21 mouse cellular contexts compared by ENCODE assay signal in the genomic region with DNA sequence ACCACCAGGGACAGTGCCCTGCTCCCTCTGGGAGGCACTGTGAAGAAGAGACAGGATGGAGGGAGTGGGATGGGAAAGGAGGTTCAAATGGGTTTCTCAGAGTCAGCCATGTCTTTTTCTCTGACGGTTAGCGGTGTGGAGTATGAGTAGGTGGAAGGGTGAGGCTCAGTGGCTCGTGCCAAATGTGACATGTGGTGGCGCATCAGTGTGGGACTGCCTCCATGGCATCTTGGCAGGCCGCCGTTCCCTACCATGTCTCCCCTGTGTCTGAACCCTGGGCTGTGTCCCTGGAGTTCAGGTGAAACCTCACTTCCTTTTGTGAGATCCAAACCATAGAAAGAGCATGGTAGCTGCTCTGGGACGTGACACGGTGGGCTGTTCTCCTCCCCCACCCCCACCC.
DNase-seq lines count a peak whose midpoint lies in the region; ATAC-seq and TF ChIP-seq lines count a peak whose summit lies in the region.
"Had no signal": no experiment of that assay in that cellular context is flagged by ENCODE, and none has a peak within 500 bp of the region (broad histone marks: within the 10 kb centered on the region; RNA-seq: fewer than 3 reads in every experiment).

No protein-coding gene starts in this region.

- no peak overlapping the region for H3K4me3 ChIP-seq in cerebellum, adult 2 months (replicated peaks; ENCODE audit: insufficient read depth, low read depth, low read length)
- no peak overlapping the region for H3K4me3 ChIP-seq in liver, embryonic 11.5 days (ENCODE audit: low read depth, low read length)
- H3K4me3 ChIP-seq: embryonic facial prominence, embryonic 10.5 days; forebrain, embryonic 15.5 days; hindbrain, embryonic 10.5 days; limb, embryonic 15.5 days; liver, embryonic 15.5 days had no signal

- H3K36me3 ChIP-seq in liver, embryonic 11.5 days (ENCODE audit: control insufficient read depth, insufficient read depth, low read length), result no peaks in the 10 kb centered on the region
- H3K36me3 ChIP-seq: embryonic facial prominence, embryonic 10.5 days; forebrain, embryonic 15.5 days; hindbrain, embryonic 10.5 days; limb, embryonic 15.5 days; liver, embryonic 15.5 days had no signal

- DNase-seq in layer of hippocampus, adult 11-12 months (ENCODE audit: low spot score), result peak; percentile 29
- DNase-seq in layer of hippocampus, postnatal 10 days (ENCODE audit: low spot score in 2 of 2), result no peak
- peak; percentile 85 for DNase-seq in brain, adult 2 months (ENCODE audit: low read depth, low spot score)
- DNase-seq in cerebellum, adult 2 months, result peak; percentile 83 to 87
- DNase-seq in cerebellum, postnatal 25 days, result peak; percentile 84 to 89
- DNase-seq in liver, embryonic 11.5 days (ENCODE audit: low spot score), result no peak
- no peak for DNase-seq in adrenal gland, adult 2 months
- DNase-seq: adrenal gland, postnatal 25 days; gastrocnemius, postnatal 14 days; kidney, postnatal 25 days; right cerebral cortex, adult 18-20 months; thymus, adult 2 months had no signal

- TF ChIP-seq CTCF in cerebellum, adult 2 months (IDR thresholded peaks at IDR 0.05; ENCODE audit: borderline replicate concordance, insufficient read depth, low read depth, low read length), result no peak

- H3K27ac ChIP-seq in cerebellum, adult 2 months (ENCODE audit: insufficient read depth, low read length), result no peak overlapping the region
- no peak overlapping the region for H3K27ac ChIP-seq in liver, embryonic 11.5 days (ENCODE audit: low read depth, low read length)
- H3K27ac ChIP-seq: embryonic facial prominence, embryonic 10.5 days; forebrain, embryonic 15.5 days; hindbrain, embryonic 10.5 days; limb, embryonic 15.5 days; liver, embryonic 15.5 days had no signal

- WGBS in cerebellum, adult 2 months, result 27% methylated on average over 8 of the region's 8 CpGs
- 81% methylated on average over 8 of the region's 8 CpGs for WGBS in liver, embryonic 11.5 days

- no peak overlapping the region for H3K9ac ChIP-seq in liver, embryonic 11.5 days (ENCODE audit: low read depth, low read length)
- H3K9ac ChIP-seq: forebrain, embryonic 15.5 days; limb, embryonic 15.5 days; liver, embryonic 15.5 days had no signal

- H3K9me3 ChIP-seq in liver, embryonic 11.5 days (ENCODE audit: control insufficient read depth, low read length), result no peaks in the 10 kb centered on the region
- H3K9me3 ChIP-seq: embryonic facial prominence, embryonic 10.5 days; forebrain, embryonic 15.5 days; hindbrain, embryonic 10.5 days; limb, embryonic 15.5 days; liver, embryonic 15.5 days had no signal

- H3K27me3 ChIP-seq in cerebellum, adult 2 months (ENCODE audit: control insufficient read depth, insufficient read depth, low read length), result no peaks in the 10 kb centered on the region
- H3K27me3 ChIP-seq in liver, embryonic 11.5 days (replicated peaks; ENCODE audit: control insufficient read depth, insufficient read depth, low read length), result no peaks in the 10 kb centered on the region
- H3K27me3 ChIP-seq: forebrain, embryonic 15.5 days; limb, embryonic 15.5 days; liver, embryonic 15.5 days had no signal

- peaks cover 14% of the 10 kb centered on the region for H3K4me1 ChIP-seq in cerebellum, adult 2 months (ENCODE audit: control insufficient read depth, insufficient read depth, low read length)
- H3K4me1 ChIP-seq in liver, embryonic 11.5 days (replicated peaks; ENCODE audit: control insufficient read depth, insufficient read depth, low read length), result no peaks in the 10 kb centered on the region
- H3K4me1 ChIP-seq: forebrain, embryonic 15.5 days; liver, embryonic 15.5 days had no signal

- TF ChIP-seq POLR2A in cerebellum, adult 2 months (IDR thresholded peaks at IDR 0.05; ENCODE audit: borderline replicate concordance, insufficient read depth, low read length), result no peak

- no peak for ATAC-seq in liver, embryonic 11.5 days (replicated peaks; ENCODE audit: low FRiP score)
- ATAC-seq: CD4-positive, CD25-positive, alpha-beta regulatory T cell, adult 4 months; forebrain, embryonic 15.5 days; intestine, postnatal 0 days; midbrain, embryonic 16.5 days had no signal

- no peak overlapping the region for H3K4me2 ChIP-seq in liver, embryonic 11.5 days
- H3K4me2 ChIP-seq: forebrain, embryonic 15.5 days; heart, embryonic 11.5 days; limb, embryonic 15.5 days; liver, embryonic 15.5 days had no signal

Comparison
In these comparisons a context has a peak if more than half of its experiments do, and no peak if none do; other contexts are left out.
1. DNase-seq: peak in layer of hippocampus, adult 11-12 months (single experiment), brain, adult 2 months (single experiment), cerebellum, adult 2 months (2 of 2) and cerebellum, postnatal 25 days (2 of 2); none in layer of hippocampus, postnatal 10 days (0 of 2), liver, embryonic 11.5 days (single experiment) and adrenal gland, adult 2 months (single experiment).